Mouse (Mus musculus) brain, embryonic 14.5 days (tissue): ENCODE data around the gene Egfem1. TPM values are rescaled to one million over a fixed set of nuclear protein-coding genes. Genes with fewer than 3 reads are reported as not detected.

Experiments used
- DNase-seq: peaks from one replicate; pipeline ENCODE4 v3.0.0-alpha.2; 2011; ENCODE audit warnings: low read depth
- CTCF ChIP-seq: fragments of 200-500 bp; IDR thresholded peaks from 2 replicates; pipeline ENCODE4 v1.5.1; 2012; ENCODE audit warnings: inconsistent platforms, mild to moderate bottlenecking, moderate library complexity, borderline replicate concordance; ENCODE audit not compliant: insufficient read depth, insufficient read length; ENCODE audit errors: extremely low read depth
- POLR2A ChIP-seq: fragments of 200-500 bp; IDR thresholded peaks from 2 replicates; pipeline ENCODE4 v1.6.1; 2012; ENCODE audit warnings: mild to moderate bottlenecking, inconsistent platforms, borderline replicate concordance; ENCODE audit not compliant: poor library complexity, insufficient read depth, insufficient read length, severe bottlenecking; ENCODE audit errors: extremely low read depth
- polyA plus RNA-seq: library from polyadenylated mRNA; depleted of rRNA; stranded (reverse); fragments of >200 nt; gene quantifications from 2 replicates; pipeline ENCODE4 v1.2.3, GENCODE M21; 2012

Gene Egfem1
- polyA plus RNA-seq, 1 experiment: 6.6 TPM

- no peak for TF ChIP-seq POLR2A
- no peak for TF ChIP-seq CTCF
- peak; percentile 68 for DNase-seq
Measured at GRCm38 (mm10) chr3:29399064-29399463, 317.2 kb downstream of the Egfem1 start.

DNA sequence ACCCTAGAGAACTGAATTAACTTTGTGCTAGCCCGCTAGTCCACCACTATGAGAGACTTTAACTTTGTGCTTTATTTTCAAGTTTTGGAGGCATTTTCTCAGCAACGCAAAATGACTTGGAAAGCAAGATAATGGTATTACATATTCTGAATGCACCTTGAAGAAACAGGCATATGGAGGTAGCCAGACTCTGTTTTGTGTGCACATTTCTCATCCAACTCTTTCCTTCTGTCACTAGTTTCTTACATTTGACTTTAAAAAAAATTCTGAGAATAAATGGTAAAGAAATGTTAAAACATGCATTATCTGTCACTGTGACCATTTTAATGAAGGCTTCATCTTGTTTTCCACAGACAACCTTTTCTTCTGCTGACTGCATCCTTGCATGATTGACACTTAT lies 339.8 kb downstream of the Egfem1 start:
- no peak for TF ChIP-seq CTCF
- no peak for TF ChIP-seq POLR2A
- DNase-seq: no peak

DNA sequence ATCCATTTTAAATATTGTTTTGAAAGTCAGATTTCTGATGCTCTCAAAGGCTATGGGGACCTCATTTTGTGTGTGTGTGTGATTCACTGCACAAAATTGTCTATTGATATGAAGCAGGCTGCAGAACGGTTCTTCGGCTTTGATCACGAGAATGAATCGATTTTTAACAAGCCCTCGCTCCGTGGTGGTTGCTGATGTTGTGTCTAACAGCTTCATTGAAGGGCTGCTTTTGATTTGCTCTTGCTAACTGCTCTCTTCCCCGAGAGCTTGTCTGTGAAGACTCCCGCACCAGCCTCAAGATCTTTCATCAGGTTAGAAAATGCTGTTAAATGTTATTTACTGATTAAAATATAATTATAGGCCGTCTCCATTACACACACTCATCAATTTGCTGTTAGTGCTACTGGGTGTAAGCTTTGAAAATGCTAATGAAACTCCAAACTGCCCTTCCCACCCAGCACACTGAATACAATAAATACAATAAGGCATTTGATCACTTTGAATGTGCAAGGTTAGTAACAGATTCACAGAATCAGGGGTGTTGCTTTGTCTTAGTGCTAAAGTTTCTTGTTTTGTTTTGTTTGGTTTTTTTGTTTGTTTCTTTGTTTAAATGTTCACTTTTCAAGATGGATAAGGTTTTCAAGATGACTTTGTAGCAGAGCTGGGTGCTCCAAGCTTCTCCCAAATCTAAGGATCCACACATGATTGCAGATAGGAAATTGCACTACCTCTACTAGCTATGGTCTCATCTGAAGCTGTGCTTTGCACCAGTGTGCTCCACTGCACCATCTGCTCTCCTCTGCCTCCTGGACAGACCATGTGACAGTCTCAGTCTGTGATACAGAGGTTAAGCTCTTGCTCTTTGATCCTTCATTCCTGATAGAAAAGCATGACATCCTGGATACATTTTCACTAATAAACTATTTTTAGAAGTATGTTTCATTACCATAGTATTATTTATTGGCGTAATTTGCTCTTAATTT lies 350.6 kb downstream of the Egfem1 start:
- TF ChIP-seq POLR2A (no peak), CTCF (no peak)
- DNase-seq: peak; percentile 75

DNA sequence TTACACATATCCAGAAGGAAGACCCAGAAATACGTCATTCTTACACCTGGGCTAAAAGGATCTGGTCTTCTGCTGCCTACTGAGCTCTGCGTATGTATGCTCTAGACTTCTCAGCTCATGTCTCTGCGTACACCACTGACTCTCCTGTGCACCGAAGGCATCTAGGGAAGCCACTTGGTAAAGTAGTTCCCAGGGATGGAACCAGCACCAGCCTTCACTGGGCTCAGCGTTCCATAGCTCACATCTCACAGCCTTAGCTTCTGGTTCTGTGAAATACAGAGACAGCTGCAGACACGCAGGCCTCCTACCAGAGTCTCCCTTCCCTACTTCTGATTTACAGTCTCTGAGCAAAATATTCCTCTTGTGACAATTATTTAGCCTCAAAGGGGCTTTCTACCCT lies 361.2 kb downstream of the Egfem1 start:
- TF ChIP-seq POLR2A: no peak
- no peak for TF ChIP-seq CTCF
- DNase-seq: no peak

DNA sequence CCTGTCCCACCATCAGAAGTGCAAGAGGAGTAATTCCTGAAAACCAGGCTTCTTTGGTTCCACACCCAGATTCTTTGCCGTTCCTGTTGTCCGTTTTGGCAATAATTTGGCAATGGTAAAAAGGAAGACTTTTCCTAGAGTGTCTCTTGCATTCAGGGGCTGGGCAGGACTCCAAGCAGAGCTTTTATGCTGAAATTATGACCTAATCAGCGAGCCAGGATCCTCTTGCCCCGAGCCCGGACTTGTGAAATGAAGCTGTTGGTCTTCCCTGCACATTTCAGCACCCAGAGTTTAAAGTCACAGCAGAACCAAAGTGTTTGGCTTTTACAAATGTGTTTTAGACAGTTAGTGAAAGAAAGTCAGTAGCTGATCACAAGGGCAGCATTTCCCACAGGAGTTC lies 362.8 kb downstream of the Egfem1 start:
- peak; percentile 71 for DNase-seq
- TF ChIP-seq CTCF (no peak), POLR2A (no peak)

DNA sequence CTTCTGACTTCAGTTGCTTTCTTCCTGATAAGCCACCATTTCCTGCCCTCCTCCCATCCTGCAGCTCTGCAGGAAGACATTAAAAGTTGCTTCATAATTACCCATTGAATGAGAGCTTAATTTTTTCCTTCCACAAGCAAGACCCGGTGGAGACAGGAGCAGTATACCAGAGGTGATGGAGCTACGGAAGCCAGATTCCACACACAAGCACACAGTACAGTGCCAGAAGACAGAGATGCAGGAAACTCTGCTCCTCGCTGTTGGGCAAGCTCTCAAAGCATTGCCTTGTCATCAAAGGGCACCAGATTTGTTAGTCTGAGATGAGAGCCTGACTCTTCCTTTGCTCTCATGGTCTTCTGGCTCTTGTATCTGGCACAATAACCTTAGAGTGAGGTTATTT lies 364.3 kb downstream of the Egfem1 start:
- no peak for TF ChIP-seq CTCF
- no peak for TF ChIP-seq POLR2A

GRCm38 (mm10) chr3:29448829-29449406 lies 367.1 kb downstream of the Egfem1 start:
- DNase-seq: peak; percentile 81
- TF ChIP-seq POLR2A (no peak), CTCF (no peak)

More for the DNA sequence above, 364.3 kb downstream of the Egfem1 start:
- DNase-seq: peak; percentile 31

DNA sequence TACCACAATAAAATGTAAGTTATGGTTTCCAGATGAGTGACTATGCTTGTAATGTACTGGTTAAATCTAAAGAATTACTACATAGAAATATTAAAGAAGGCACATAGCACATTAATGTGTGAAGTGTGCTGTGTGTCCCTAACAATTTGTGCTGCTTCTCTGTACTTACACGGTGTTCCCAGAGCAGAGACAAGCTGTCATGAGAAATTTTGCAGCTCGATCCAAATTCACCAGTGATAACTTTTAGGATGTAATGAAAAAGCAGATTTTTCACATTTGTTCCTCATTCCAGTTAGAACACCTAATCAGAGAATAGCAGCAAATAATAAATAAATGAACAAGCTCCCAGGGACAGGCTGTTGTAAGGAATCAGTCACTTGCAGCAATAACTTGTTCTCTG lies 416.4 kb downstream of the Egfem1 start:
- DNase-seq: no peak
- TF ChIP-seq POLR2A: no peak
- TF ChIP-seq CTCF: no peak

DNA sequence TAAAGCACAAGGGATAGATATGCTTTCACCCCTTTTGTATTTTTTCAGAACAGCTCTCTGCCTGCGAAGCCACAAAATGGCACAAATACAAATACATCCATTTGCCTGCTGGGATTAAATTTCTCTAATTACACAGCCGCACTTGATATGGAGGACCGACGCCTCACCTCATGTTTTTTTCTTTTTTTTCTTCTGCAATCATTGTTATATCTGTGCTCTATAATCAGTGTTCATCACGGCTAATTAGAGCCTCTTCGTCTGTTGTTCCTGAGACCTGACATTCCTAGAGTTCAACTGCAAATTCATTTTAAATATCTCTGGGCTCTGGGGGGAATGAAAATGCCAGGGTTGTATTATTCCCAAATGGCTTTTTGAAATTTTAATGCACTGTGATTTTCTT lies 417.4 kb downstream of the Egfem1 start:
- TF ChIP-seq POLR2A: no peak
- TF ChIP-seq CTCF: no peak
- DNase-seq: peak; percentile 66

DNA sequence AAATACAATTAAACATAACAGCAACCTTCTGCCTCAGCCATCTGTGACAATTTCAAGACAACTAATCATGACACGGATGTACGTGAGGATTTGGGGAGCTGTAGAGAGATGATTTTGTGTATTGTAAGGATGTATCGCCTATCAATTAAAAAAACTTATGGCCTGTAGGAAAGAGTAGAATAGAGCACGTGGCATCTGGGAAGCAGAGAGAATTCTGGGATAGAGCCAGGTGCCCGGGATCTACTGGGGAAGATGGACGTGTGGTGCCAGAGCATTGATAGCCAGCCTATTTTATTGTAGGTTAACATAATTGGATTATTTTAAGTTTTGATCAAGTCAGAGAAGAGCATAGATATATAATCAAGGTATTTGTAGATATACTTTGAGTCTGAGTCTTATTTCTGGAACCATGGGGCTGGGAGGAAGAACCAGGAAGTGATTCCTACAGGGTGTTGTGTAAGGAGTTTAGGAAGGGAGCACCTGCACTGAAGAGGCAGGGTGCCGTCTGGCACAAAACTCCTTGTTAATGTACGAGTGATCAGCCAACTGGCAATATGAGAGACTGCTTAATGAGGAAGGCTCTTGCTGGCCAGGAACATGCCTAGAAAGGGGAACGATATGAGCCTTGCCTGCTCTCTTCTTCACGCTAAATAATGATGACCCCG lies 443.6 kb downstream of the Egfem1 start:
- peak; percentile 85 for DNase-seq
- TF ChIP-seq CTCF: no peak
- no peak for TF ChIP-seq POLR2A

- no peak for DNase-seq
- TF ChIP-seq CTCF: no peak
- no peak for TF ChIP-seq POLR2A
Measured at GRCm38 (mm10) chr3:29525963-29526301, 444.1 kb downstream of the Egfem1 start.

GRCm38 (mm10) chr3:29539211-29539610 lies 457.4 kb downstream of the Egfem1 start:
- no peak for TF ChIP-seq POLR2A
- TF ChIP-seq CTCF: no peak
- no peak for DNase-seq

GRCm38 (mm10) chr3:29539902-29540301 lies 458.1 kb downstream of the Egfem1 start:
- TF ChIP-seq POLR2A (no peak), CTCF (no peak)
- no peak for DNase-seq
